Mouse (Mus musculus) right cerebral cortex, adult 18-20 months (tissue): Measurements from ENCODE around the gene Krt7.

Experiments
- DNase-seq: peaks from one replicate; pipeline ENCODE4 v3.0.0; 2022; ENCODE audit warnings: mixed read lengths

Krt7 gene

GRCm38 (mm10) chr15:101447444-101447843 is 36.6 kb downstream of the Krt7 start, which contains the start of gene Krt88:
Krt88 (plus strand) TSS chr15:101447744.
- DNase-seq, result no peak

GRCm38 (mm10) chr15:101453093-101453736 is 42.4 kb downstream of the Krt7 start:
- DNase-seq, result peak; percentile 79

DNA sequence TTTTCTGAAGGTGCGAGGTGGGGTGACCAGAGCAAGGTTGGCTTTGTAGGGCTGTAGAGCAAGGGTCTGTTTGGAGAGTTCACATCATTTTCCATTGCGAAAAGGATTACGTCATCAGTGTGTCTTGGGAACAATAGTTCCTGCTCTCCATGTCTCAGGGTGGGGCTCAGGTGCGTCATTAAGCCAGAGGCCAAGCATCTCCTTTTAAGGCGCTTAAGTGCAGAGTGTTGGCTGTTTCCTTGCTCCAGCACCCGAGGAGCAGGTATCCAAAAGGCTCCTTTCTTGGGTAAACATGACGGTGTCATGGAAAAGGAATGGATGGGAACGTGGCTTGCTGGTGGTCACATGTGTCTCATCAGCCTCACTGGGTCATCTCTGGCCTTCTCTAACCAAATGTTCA is 43.9 kb downstream of the Krt7 start:
- DNase-seq, result no peak

DNA sequence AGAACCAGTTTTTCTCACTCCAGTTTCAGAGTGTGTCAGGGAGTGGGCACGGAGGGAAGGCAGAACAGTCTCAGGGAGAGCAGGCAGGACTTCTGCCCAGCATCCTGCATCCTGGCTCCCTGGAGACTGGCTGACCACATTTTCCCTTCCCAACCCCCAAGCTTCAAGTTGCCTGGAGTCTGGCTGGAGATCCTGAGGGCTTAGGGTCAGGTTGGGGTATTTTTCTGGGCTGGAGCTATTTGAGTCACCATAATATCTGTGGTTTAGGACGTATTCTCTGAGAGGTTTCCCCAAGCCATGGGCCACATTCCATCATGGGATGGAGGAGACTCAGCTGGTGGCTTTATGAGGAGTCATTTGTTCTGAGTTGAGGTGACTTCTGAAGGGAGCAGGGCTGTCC is 44.4 kb downstream of the Krt7 start:
- no peak for DNase-seq

DNA sequence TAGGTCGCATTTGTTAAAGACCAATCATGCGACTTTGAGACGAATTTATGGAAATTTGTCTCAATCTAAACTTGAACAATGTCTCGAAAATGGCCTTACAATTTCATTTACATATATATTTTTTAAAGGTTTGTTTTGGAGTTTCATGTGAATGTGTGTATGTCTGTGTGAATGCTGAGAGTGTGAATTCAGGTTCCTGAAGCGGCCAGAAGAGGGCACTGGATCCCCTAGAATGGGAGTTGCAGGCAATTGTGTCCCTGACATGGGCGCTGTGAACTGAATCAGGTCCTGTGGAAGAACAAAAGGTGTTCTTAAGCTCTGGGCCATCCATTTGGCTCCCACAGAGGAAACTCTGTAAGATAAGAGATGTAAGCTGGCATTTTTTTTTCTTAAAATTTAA is 45.0 kb downstream of the Krt7 start:
- DNase-seq, result no peak

DNA sequence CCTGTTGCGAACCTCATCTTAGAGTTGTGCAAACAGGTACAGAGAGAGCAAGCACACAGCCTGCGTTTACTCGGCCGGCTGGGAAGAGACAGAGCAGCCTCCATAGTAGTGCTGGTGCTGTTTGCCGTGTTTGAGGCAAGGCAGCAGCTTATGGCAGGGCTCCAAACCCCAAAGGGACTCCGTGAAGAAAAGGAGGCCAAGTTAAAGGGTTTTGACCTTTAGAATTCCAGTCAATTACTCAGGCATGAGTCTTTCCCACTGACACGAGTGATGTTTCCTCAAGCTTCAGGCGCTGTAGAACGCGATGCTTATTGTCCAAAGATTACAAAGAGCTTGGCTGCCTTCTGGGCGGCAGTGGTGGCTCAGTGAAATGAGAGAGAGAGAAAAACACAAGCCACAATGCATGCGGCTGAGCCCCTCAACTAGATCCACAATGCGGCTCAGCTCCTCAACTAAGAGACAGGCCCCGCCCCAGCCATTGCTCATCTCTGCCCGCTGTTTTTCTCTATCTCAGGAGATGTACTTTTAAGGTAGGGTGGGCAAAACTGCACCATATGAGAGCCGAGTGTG is 47.6 kb downstream of the Krt7 start:
- DNase-seq, result no peak

- DNase-seq, result no peak
These were observed 48.4 kb downstream of the Krt7 start for GRCm38 (mm10) chr15:101459283-101459682.

GRCm38 (mm10) chr15:101463651-101464050 is 52.8 kb downstream of the Krt7 start, which contains the start of gene Krt81:
Krt81 (minus strand) TSS chr15:101463751.
- DNase-seq, result no peak

- no peak for DNase-seq
These were observed 58.2 kb downstream of the Krt7 start for GRCm38 (mm10) chr15:101469093-101469492.

- DNase-seq, result no peak
These were observed 62.2 kb downstream of the Krt7 start, which contains the start of gene Krt86 for GRCm38 (mm10) chr15:101472952-101473528. Krt86 (plus strand) TSS chr15:101473478.

DNA sequence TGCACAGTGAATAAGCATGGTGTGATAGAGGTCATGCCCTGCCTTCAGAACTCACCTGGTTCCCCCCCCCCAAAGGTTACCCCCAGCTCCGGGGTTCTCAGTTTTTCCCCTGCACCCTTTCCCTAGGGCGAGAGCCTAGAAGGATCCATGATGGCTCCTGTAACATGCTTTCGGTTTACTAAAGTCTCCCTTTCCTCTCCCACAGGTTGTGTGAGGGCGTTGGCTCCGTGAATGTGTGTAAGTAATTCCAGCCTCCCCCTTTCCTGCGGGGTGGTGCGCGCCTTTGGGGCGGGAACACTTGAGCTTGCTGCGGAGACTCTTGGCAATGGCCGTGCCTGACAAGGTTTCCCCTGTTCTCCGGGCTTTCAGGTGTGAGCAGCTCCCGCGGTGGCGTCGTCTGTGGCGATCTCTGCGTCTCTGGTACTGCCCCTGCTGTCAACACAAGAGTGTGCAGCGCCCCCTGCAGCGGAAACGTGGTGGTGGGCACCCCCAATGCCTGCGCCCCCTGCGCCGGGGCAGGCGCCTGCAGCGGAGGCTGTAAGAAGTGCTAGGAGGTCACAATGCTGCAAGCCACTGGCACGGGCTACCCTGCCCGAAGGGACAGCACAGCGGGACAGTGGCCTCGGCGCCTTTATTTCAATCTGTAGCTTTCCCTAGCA is 68.3 kb downstream of the Krt7 start:
- DNase-seq, result peak; percentile 34

- DNase-seq, result no peak
These were observed 68.8 kb downstream of the Krt7 start for GRCm38 (mm10) chr15:101479666-101480060.
